Mouse (Mus musculus) spleen, adult 2 months (tissue): ENCODE results near the gene Tpcn2. TPM values are rescaled to one million over a fixed set of nuclear protein-coding genes. Genes with fewer than 3 reads are reported as not detected.

ENCODE experiments used
- DNase-seq, 2 experiments: peaks; one replicate each; pipeline versions ENCODE4 v3.0.0 to v3.0.0-alpha.2; 2012 to 2021; ENCODE audit warnings: low spot score in 2 of 2, low read depth in 1 of 2
- H3K27ac ChIP-seq: fragments of 200-500 bp; 2 replicates; pipeline ENCODE4 v1.5.1; 2012; ENCODE audit warnings: low read length, inconsistent platforms; ENCODE audit not compliant: insufficient read depth
- H3K27me3 ChIP-seq: fragments of 200-500 bp; 2 replicates; pipeline ENCODE4 v1.6.1; 2012; ENCODE audit warnings: mild to moderate bottlenecking, moderate library complexity, low read length, inconsistent platforms; ENCODE audit not compliant: control insufficient read depth, insufficient read depth
- H3K36me3 ChIP-seq: fragments of 200-500 bp; 2 replicates; pipeline ENCODE4 v1.6.1; 2012; ENCODE audit warnings: mild to moderate bottlenecking, low read length, inconsistent platforms; ENCODE audit not compliant: control insufficient read depth, insufficient read depth
- H3K4me1 ChIP-seq: fragments of 200-500 bp; 2 replicates; pipeline ENCODE4 v1.6.1; 2011; ENCODE audit warnings: inconsistent platforms; ENCODE audit not compliant: control insufficient read depth, insufficient read depth, insufficient read length
- H3K4me3 ChIP-seq: fragments of 200-500 bp; 2 replicates; pipeline ENCODE4 v1.5.1; 2011; ENCODE audit warnings: mild to moderate bottlenecking, inconsistent platforms; ENCODE audit not compliant: insufficient read depth, insufficient read length; ENCODE audit errors: extremely low read depth
- CTCF ChIP-seq: fragments of 200-500 bp; IDR thresholded peaks from 2 replicates; pipeline ENCODE4 v1.5.1; 2011; ENCODE audit warnings: mild to moderate bottlenecking, inconsistent platforms; ENCODE audit not compliant: insufficient read depth, insufficient read length, insufficient replicate concordance; ENCODE audit errors: extremely low read depth
- POLR2A ChIP-seq: fragments of 200-500 bp; IDR thresholded peaks from 2 replicates; pipeline ENCODE4 v1.6.1; 2011; ENCODE audit warnings: low read depth, low read length, inconsistent platforms
- WGBS: fragments of 180-500 bp; shearing (Covaris S2); methylation state at CpG from one replicate; pipeline ENCODE4 v1.1.7; 2018; 5-methylcytosine and 5-hydroxymethylcytosine counted together
- polyA plus RNA-seq: library from polyadenylated mRNA; depleted of rRNA; stranded (reverse); fragments of >200 nt; gene quantifications from 2 replicates; pipeline ENCODE4 v1.2.3, GENCODE M21; 2012

Tpcn2 gene
- polyA plus RNA-seq, 1 experiment, result 31.3 TPM

- no peak overlapping the region for H3K27ac ChIP-seq
- WGBS, result 89% methylated on average over 11 of the region's 11 CpGs
- no peaks in the 10 kb centered on the region for H3K4me1 ChIP-seq
- H3K36me3 ChIP-seq, result no peaks in the 10 kb centered on the region
- H3K27me3 ChIP-seq, result no peaks in the 10 kb centered on the region
- TF ChIP-seq POLR2A (no peak), CTCF (no peak)
- no peak overlapping the region for H3K4me3 ChIP-seq
- DNase-seq, result no peak
Observed at GRCm38 (mm10) chr7:145181376-145182034, 102.3 kb downstream of the Tpcn2 start.

- TF ChIP-seq POLR2A (no peak), CTCF (no peak)
- Histone ChIP-seq H3K27me3 (no peaks in the 10 kb centered on the region), H3K36me3 (no peaks in the 10 kb centered on the region), H3K4me1 (no peaks in the 10 kb centered on the region), H3K4me3 (no peak overlapping the region), H3K27ac (no peak overlapping the region)
- no peak for DNase-seq
- 81% methylated on average over 5 of the region's 5 CpGs for WGBS
Observed at GRCm38 (mm10) chr7:145179691-145180091, 104.1 kb downstream of the Tpcn2 start.

GRCm38 (mm10) chr7:145176750-145177589 lies 106.8 kb downstream of the Tpcn2 start:
- Histone ChIP-seq H3K27ac (no peak overlapping the region), H3K4me3 (no peak overlapping the region), H3K27me3 (no peaks in the 10 kb centered on the region), H3K36me3 (no peaks in the 10 kb centered on the region), H3K4me1 (no peaks in the 10 kb centered on the region)
- TF ChIP-seq POLR2A (no peak), CTCF (no peak)
- DNase-seq, result no peak
- WGBS, result 87% methylated on average over 15 of the region's 15 CpGs

GRCm38 (mm10) chr7:145173563-145173962 lies 110.2 kb downstream of the Tpcn2 start:
- H3K27ac ChIP-seq, result no peak overlapping the region
- H3K36me3 ChIP-seq, result no peaks in the 10 kb centered on the region
- no peak for DNase-seq
- H3K4me1 ChIP-seq, result no peaks in the 10 kb centered on the region
- 88% methylated on average over 15 of the region's 15 CpGs for WGBS
- TF ChIP-seq POLR2A (no peak), CTCF (no peak)
- no peaks in the 10 kb centered on the region for H3K27me3 ChIP-seq
- H3K4me3 ChIP-seq, result no peak overlapping the region

- Histone ChIP-seq H3K4me1 (no peaks in the 10 kb centered on the region), H3K27ac (no peak overlapping the region), H3K4me3 (no peak overlapping the region), H3K27me3 (no peaks in the 10 kb centered on the region), H3K36me3 (no peaks in the 10 kb centered on the region)
- 67% methylated on average over 12 of the region's 12 CpGs for WGBS
- no peak for TF ChIP-seq POLR2A
- no peak for TF ChIP-seq CTCF
- DNase-seq, result no peak
Observed at GRCm38 (mm10) chr7:145173116-145173515, 110.7 kb downstream of the Tpcn2 start.

GRCm38 (mm10) chr7:145169703-145170102 lies 114.1 kb downstream of the Tpcn2 start:
- Histone ChIP-seq H3K27ac (no peak overlapping the region), H3K4me1 (no peaks in the 10 kb centered on the region), H3K4me3 (no peak overlapping the region), H3K36me3 (no peaks in the 10 kb centered on the region), H3K27me3 (no peaks in the 10 kb centered on the region)
- 80% methylated on average over 3 of the region's 3 CpGs for WGBS
- no peak for DNase-seq
- no peak for TF ChIP-seq POLR2A
- TF ChIP-seq CTCF, result no peak
